Mouse (Mus musculus) heart, postnatal 25 days (tissue): ENCODE results near the gene Ice1. TPM values are rescaled to one million over a fixed set of nuclear protein-coding genes. Genes with fewer than 3 reads are reported as not detected.
A peak's percentile ranks its signal among the peaks of the same experiment; 100 is the strongest.

Experiments
- DNase-seq: peaks from one replicate; pipeline ENCODE4 v3.0.0; 2022; ENCODE audit warnings: low spot score
- intact Hi-C: fragments of 180-260 bp; cut with DNase I; formaldehyde crosslinking; loops from one replicate; pipeline ENCODE4 v1.15.1; 2025
- total RNA-seq, 2 experiments: library from RNA; stranded (reverse); gene quantifications; 2 replicates each; pipeline ENCODE4 v1.2.3; 2021

Ice1 gene
- total RNA-seq, 2 experiments from 2014 or later, result 27.0 to 27.7 TPM

- intact Hi-C loops, result no loop called here
- no peak for DNase-seq
Observed at GRCm38 (mm10) chr13:70641941-70642340, 4.5 kb upstream of the Ice1 start.

DNA sequence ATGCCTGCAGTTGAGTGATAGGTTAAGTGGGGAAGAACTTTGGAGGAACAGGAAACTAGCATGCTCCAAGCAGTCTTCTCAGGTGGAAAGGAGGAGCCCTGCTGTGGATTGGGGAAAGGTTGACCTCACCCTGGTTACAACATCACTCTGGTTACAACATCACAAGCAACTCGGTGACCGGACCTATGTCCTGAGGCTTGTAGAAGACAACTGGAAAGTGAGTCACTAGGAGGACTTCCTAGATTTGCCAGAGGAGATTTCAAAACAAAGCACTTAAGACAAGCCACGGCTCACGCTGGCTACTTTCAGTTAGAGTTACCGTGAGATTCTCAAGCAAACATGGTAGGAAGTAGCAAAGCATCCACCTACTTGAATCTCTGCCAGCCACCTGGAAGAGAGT is 3.9 kb upstream of the Ice1 start:
- intact Hi-C loops, result no loop called here
- DNase-seq, result no peak

DNA sequence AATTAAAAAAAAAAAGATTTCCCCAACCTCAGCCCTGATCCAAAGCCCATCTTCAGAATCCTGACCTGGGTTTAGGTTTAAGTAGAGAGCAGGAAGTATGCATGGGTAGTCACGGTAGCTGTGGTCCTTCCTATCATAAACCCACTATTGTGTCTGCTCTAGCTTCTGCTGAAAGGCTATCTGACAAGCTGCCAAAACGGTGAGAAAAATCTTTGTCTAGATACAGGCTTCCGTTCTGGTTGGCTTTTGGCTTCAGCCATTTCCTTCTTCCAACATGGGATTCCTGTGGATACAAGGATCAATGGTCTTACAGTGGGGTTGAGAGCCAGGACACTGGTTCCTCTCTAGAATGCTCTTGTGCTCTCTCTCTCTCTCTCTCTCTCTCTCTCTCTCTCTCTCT is 2.2 kb upstream of the Ice1 start:
- intact Hi-C loops, result no loop called here

DNA sequence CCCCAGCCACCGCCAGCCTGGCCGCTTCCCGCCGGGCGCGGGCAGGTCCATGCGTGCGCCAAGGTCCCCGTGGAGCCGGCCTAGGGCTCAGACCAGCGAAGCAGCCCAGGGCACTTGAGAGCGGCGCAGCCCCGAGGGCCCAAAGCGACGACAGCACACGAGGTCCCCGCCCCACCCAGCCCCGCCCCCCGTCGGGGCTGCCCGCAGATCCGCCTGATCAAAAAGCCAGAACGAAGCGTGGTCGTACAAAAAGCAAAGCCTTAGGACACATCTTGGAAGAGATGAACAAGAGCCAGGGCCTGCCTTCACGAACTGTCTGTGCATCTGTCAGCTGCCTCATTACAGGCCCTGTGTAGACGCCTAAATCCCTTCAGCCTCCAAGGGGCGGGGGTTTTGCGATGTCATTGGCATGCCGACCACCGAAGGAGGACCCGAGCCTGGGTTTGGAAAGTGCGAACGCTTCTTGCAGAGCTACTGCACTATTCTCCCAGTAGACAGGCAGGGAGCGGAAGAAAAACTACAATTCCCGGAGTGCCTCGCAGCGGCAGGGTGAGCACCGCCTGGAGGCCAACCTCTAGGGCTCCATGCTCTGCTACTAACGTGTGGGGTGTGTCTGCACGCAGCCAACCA is 343 bp upstream of the Ice1 start:
- DNase-seq, result peak; percentile 89
- intact Hi-C loops, result no loop called here

More for the DNA sequence above, 2.2 kb upstream of the Ice1 start:
- DNase-seq, result no peak

- no peak for DNase-seq
- intact Hi-C loops, result no loop called here
Observed at GRCm38 (mm10) chr13:70636706-70637105, 728 bp downstream of the Ice1 start.

GRCm38 (mm10) chr13:70635591-70635990 is 1.8 kb downstream of the Ice1 start:
- intact Hi-C loops, result no loop called here

GRCm38 (mm10) chr13:70626416-70626815 is 11.0 kb downstream of the Ice1 start:
- intact Hi-C loops, result no loop called here
- no peak for DNase-seq

More at GRCm38 (mm10) chr13:70635591-70635990, 1.8 kb downstream of the Ice1 start:
- no peak for DNase-seq

- intact Hi-C loops, result no loop called here
Observed at GRCm38 (mm10) chr13:70625665-70626064, 11.8 kb downstream of the Ice1 start.

GRCm38 (mm10) chr13:70624445-70624844 is 13.0 kb downstream of the Ice1 start:
- intact Hi-C loops, result no loop called here
- DNase-seq, result no peak

More at GRCm38 (mm10) chr13:70625665-70626064, 11.8 kb downstream of the Ice1 start:
- DNase-seq, result no peak

- DNase-seq, result no peak
- intact Hi-C loops, result no loop called here
Observed at GRCm38 (mm10) chr13:70622461-70623057, 14.9 kb downstream of the Ice1 start.

DNA sequence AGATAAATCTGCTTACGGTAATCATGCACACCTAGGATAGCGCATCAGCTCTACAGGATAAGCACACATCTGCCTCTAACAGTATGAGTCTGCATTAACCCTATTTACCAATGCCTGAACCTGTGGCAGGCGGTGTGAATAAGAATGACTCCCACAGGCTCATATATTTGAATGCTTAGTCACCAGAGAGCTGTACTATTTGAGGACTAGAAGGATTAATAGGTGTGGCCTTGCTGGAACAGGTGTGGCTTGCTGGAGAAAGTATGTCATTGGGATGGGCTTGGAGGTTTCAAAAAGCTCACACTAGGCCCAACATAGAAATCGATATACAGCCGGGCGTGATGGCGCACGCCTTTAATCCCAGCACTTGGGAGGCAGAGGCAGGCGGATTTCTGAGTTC is 15.9 kb downstream of the Ice1 start:
- DNase-seq, result no peak
- intact Hi-C loops, result no loop called here

GRCm38 (mm10) chr13:70612837-70613236 is 24.6 kb downstream of the Ice1 start:
- intact Hi-C loops, result loop anchor here (10.0 kb wide), 1 partner anchor 392 kb away; no protein-coding TSS in a partner anchor
- DNase-seq, result no peak

DNA sequence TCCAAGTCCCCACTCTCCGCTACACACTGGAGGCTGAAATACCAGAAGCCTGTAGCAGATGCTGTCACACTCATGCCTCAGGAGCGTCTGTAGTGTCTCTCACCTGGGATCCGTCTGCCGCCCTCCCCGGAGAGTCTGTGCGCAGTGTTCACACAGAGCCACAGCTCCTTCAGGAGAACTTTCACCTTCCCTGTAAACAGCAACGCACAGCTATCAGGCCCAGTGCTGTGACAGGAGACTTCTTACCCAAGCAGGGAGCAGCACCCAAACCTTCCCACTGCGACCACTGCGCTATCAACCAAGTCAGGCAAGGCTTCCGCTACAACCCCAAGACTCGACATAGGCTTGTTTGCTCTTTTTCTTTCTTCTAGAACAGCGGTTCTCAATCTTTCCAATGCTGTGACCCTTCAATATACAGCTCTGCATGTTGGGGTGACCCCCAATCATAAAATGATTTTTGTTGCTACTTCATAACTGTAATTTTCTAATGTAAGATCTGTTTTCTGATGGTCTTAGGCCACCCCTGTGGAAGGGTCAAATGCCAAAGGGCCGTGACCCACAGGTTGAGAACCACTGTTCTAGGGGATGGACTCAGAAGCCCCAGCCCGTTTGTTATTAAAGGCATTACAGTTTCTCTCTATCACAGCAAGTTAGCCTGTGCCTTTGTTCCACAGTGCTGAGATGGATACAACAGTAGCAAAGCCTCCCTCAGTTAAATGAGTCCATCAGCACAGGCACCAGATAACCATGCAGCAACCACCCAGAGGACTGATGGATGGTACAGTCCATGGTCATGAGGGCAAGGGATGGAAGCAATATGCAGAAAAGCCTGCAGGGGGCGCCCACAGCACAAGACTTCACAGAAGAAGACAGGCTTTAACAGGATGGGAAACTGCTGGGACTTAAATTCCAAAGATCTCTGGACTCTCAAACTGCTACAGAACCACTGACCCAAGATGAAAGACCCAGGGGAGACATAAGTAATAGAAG is 26.7 kb downstream of the Ice1 start:
- no peak for DNase-seq
- intact Hi-C loops, result loop anchor here (10.0 kb wide), 1 partner anchor 394 kb away; no protein-coding TSS in a partner anchor

DNA sequence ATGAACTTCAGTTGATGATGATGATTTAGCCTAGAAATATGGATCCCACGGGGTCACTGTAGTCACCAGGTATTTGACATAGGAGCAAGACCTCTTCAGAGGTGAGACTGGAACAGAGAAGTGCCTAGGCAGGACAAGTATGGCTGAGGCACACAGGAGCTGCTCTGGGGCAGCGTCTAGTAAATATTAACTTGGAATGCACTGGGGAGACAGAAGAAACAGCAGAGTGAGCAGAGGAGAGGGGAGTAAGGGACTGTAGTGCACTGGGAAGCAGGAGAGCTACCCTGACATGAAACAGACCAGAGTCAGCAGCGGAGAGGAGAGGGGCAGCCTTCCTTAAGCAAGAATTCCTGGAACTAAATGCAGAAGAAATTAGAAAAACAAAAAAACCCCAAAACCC is 27.8 kb downstream of the Ice1 start:
- intact Hi-C loops, result loop anchor here (10.0 kb wide), 1 partner anchor 395 kb away; no protein-coding TSS in a partner anchor

DNA sequence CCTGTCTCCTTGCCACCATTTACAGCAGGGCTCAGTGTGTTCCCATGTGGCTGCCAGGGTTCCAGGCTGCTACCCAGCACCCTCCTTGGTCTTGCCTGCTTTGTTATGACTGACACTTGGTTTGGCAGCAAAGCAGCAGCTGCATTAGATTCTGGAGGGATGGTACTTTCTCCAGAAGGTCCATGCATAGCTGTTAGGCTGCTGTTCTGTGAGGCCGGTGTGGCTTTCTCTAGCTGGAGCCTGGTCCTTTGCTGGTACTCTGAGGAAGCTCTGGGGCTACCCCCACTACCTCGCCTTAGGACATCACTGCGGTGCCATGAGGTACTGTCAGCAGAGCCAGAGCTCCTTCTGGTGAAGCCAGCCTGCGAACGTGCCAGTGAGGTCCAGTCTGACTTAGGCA is 32.1 kb downstream of the Ice1 start:
- DNase-seq, result no peak
- intact Hi-C loops, result no loop called here

More for the DNA sequence above, 27.8 kb downstream of the Ice1 start:
- DNase-seq, result no peak

DNA sequence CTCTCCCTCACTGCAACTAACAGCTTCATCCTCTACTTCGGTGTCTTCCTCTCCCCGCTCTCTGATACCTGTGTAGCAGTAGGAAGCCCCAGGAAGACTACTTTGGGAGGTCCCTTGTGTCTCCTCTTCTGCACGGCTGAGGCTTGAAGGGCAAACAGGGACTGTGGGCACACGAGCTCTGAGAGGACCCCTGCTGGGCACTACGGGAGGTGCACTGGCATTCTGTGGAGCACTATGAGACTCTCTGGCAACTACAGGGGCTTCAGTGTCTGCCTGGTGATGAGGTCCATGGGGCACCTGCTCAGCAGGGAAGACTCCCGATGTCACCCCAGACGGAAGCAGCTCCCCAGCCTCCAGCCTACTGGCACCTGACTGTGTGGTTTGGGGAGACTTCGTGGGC is 32.7 kb downstream of the Ice1 start:
- intact Hi-C loops, result no loop called here
- no peak for DNase-seq

DNA sequence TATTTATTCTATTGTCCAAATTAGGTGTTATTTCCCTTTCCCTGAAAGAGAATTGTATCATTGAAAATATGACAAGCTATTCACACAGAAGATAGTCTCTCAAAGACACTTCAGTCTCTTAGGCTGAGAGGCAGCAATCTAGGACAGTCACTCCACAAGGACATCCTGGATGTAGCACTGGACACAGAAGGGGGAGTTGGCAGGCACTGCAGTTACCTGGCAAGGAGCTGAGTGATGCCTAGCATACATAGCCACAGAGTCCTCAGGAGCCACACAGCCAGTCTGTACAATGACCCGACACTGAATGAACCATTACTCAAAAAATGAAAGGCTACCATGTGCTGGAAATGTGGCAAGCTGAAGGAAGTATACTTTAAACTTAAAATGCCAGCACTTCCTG is 35.9 kb downstream of the Ice1 start:
- intact Hi-C loops, result no loop called here

DNA sequence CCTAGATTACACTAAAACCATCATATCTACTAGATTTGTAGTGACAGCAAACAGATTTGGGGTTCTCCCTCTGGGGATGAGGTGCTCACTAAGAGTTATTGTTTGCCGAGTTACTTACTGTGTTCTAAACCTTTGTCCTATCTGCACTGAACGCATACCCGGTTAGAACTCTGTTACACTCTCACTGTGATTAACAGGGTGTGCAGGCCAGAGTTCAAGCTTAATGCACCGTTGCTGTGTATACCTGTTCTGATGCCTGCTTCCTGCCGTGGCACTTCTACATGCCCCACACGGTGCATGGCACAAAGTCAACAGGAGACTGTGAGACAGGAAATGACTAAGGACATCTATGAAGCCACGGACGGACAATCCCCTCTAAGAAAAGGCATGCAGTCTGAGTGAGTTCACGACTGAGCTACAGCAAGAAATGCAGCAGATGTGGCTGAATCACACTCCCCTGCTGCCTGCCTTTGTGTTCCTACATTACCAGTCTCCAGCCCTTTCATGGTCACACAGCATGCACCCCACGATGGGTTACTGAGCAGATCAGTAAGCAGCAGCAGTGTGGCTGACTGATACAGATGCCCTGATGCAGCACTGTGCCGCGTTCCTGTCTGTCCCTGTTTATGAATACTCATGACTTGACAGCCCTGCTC is 37.3 kb downstream of the Ice1 start:
- intact Hi-C loops, result no loop called here
- DNase-seq, result no peak

More for the DNA sequence above, 35.9 kb downstream of the Ice1 start:
- DNase-seq, result no peak

DNA sequence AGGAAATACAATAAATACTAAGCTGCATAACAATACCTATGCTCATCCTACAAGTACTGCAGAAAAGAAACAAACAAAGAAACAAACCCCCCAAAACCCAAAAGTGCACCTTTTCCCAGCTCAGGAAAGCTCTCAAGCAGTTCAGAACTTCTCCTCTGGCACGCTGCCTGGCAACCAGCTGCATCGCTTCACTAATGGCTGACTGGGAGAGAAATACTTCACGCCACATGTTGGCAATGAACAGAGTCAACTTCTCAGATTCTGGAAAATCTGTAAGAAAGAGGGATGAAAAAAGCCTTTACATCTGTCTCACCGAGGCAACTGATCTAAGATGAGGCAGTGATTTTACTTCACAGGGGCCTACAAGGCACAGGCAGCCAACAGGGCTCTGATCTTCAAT is 38.5 kb downstream of the Ice1 start:
- intact Hi-C loops, result no loop called here
- DNase-seq, result no peak

- intact Hi-C loops, result no loop called here
- no peak for DNase-seq
Observed at GRCm38 (mm10) chr13:70596901-70597300, 40.5 kb downstream of the Ice1 start.
